ENCODE assay signal across 20 mouse cellular contexts in genomic region chr19:60129635-60130034, GRCm38 (mm10).
A peak's percentile ranks its signal among the peaks of the same experiment; 100 is the strongest.
DNase-seq lines count a peak whose midpoint lies in the region; ATAC-seq and TF ChIP-seq lines count a peak whose summit lies in the region.
"Had no signal": no experiment of that assay in that cellular context is flagged by ENCODE, and none has a peak within 500 bp of the region (broad histone marks: within the 10 kb centered on the region; RNA-seq: fewer than 3 reads in every experiment).

No protein-coding gene starts in this region.

- ATAC-seq in liver, embryonic 12.5 days, result peak; percentile 71
- ATAC-seq in liver, embryonic 16.5 days (ENCODE audit: low read depth), result peak; percentile 39
- ATAC-seq in megakaryocyte-erythroid progenitor cell, adult 5-6 weeks (replicated peaks; ENCODE audit: low FRiP score, low TSS enrichment, poor library complexity, severe bottlenecking), result peak; percentile 65; the same call in 1 of the 2 replicates
- ATAC-seq: activated CD4-positive, CD25-positive, alpha-beta regulatory T cell, adult 4 months; forebrain, embryonic 16.5 days; Patski had no signal

- no peaks in the 10 kb centered on the region for H3K9me3 ChIP-seq in MEL (replicated peaks; ENCODE audit: insufficient read depth, low read length)
- H3K9me3 ChIP-seq in liver, embryonic 12.5 days (replicated peaks), result no peaks in the 10 kb centered on the region
- H3K9me3 ChIP-seq in liver, embryonic 16.5 days (replicated peaks; ENCODE audit: control insufficient read depth, low read length), result no peaks in the 10 kb centered on the region
- H3K9me3 ChIP-seq: embryonic facial prominence, embryonic 13.5 days; forebrain, embryonic 12.5 days; heart, embryonic 13.5 days; hindbrain, embryonic 15.5 days had no signal

- peaks cover under 1% of the 10 kb centered on the region for H3K79me2 ChIP-seq in MEL (ENCODE audit: control insufficient read depth, insufficient read depth, low read length, poor library complexity)

- WGBS in liver, embryonic 12.5 days (ENCODE audit: insufficient replicate concordance), result 49% methylated on average over 2 of the region's 2 CpGs
- 19% methylated on average over 2 of the region's 2 CpGs for WGBS in liver, embryonic 16.5 days (ENCODE audit: insufficient replicate concordance)

- no peak for TF ChIP-seq POLR2A in MEL (IDR thresholded peaks at IDR 0.05; ENCODE audit: control insufficient read depth in 1 of 2, insufficient read depth in 1 of 2, low read depth in 1 of 2, low read length in 2 of 2, poor library complexity in 1 of 2)

- no peak overlapping the region; the same call in 1 of the 2 replicates for H3K9ac ChIP-seq in MEL (ENCODE audit: control insufficient read depth, low read depth, low read length, poor library complexity, severe bottlenecking)
- H3K9ac ChIP-seq in liver, embryonic 12.5 days, result no peak overlapping the region
- no peak overlapping the region for H3K9ac ChIP-seq in liver, embryonic 16.5 days (ENCODE audit: low read depth, low read length)
- H3K9ac ChIP-seq: embryonic facial prominence, embryonic 13.5 days; forebrain, embryonic 12.5 days; heart, embryonic 13.5 days; hindbrain, embryonic 15.5 days had no signal

- TF ChIP-seq RAD21 in MEL (IDR thresholded peaks at IDR 0.05; ENCODE audit: low read depth, low read length), result no peak

- DNase-seq in MEL (ENCODE audit: low read depth, low spot score), result peak; percentile 88
- DNase-seq in ovary, adult 18-20 months (ENCODE audit: low spot score), result no peak
- DNase-seq in ovary, postnatal 36 days (ENCODE audit: low spot score), result no peak
- DNase-seq in left cerebral cortex, adult 8-10 months (ENCODE audit: low spot score in 2 of 2), result no peak
- DNase-seq: adrenal gland, postnatal 14 days; cerebellum, adult 11-12 months; cerebellum, adult 9-10 months; cerebellum, postnatal 25 days; gastrocnemius, postnatal 10 days; heart, postnatal 36 days had no signal

- TF ChIP-seq CTCF in MEL (IDR thresholded peaks at IDR 0.05 in 2 of 3, conservative IDR thresholded peaks at IDR 0.05 in 1 of 3; ENCODE audit: control insufficient read depth in 1 of 3, insufficient read depth in 1 of 3, low read depth in 2 of 3, low read length in 3 of 3, poor library complexity in 1 of 3, severe bottlenecking in 1 of 3), result no peak

- peaks cover 18 to 25% of the 10 kb centered on the region in 2 experiments for H3K4me1 ChIP-seq in MEL (ENCODE audit: control insufficient read depth in 1 of 2, insufficient read depth in 2 of 2, low read length in 2 of 2)
- peaks cover 15% of the 10 kb centered on the region for H3K4me1 ChIP-seq in liver, embryonic 12.5 days
- H3K4me1 ChIP-seq in liver, embryonic 16.5 days (ENCODE audit: control insufficient read depth, low read depth, low read length), result peaks cover 4% of the 10 kb centered on the region; the same call in 1 of the 2 replicates
- H3K4me1 ChIP-seq: embryonic facial prominence, embryonic 13.5 days; forebrain, embryonic 12.5 days; heart, embryonic 13.5 days; hindbrain, embryonic 15.5 days had no signal

- no peak overlapping the region for H3K4me3 ChIP-seq in MEL (ENCODE audit: control insufficient read depth in 1 of 2, insufficient read depth in 1 of 2, low read depth in 2 of 2, low read length in 2 of 2)
- no peak overlapping the region for H3K4me3 ChIP-seq in liver, embryonic 12.5 days
- H3K4me3 ChIP-seq in liver, embryonic 16.5 days (ENCODE audit: low read depth, low read length), result no peak overlapping the region
- H3K4me3 ChIP-seq: embryonic facial prominence, embryonic 13.5 days; forebrain, embryonic 12.5 days; heart, embryonic 13.5 days; hindbrain, embryonic 15.5 days had no signal

- peak overlapping the region; percentile 86 for H3K27ac ChIP-seq in MEL (ENCODE audit: control insufficient read depth, low read depth, low read length)
- H3K27ac ChIP-seq in liver, embryonic 12.5 days, result no peak overlapping the region
- H3K27ac ChIP-seq in liver, embryonic 16.5 days (ENCODE audit: low read length), result no peak overlapping the region
- H3K27ac ChIP-seq: embryonic facial prominence, embryonic 13.5 days; forebrain, embryonic 12.5 days; heart, embryonic 13.5 days; hindbrain, embryonic 15.5 days had no signal

- H3K4me2 ChIP-seq in liver, embryonic 12.5 days, result no peak overlapping the region
- no peak overlapping the region for H3K4me2 ChIP-seq in liver, embryonic 16.5 days (ENCODE audit: low read depth, low read length)
- H3K4me2 ChIP-seq: embryonic facial prominence, embryonic 13.5 days; forebrain, embryonic 12.5 days; heart, embryonic 13.5 days; hindbrain, embryonic 15.5 days had no signal

- H3K27me3 ChIP-seq in MEL (ENCODE audit: control insufficient read depth in 1 of 2, insufficient read depth in 2 of 2, low read length in 2 of 2), result no peaks in the 10 kb centered on the region
- no peaks in the 10 kb centered on the region for H3K27me3 ChIP-seq in liver, embryonic 12.5 days (replicated peaks)
- no peaks in the 10 kb centered on the region for H3K27me3 ChIP-seq in liver, embryonic 16.5 days (ENCODE audit: control insufficient read depth, insufficient read depth, low read depth, low read length)
- H3K27me3 ChIP-seq: embryonic facial prominence, embryonic 13.5 days; heart, embryonic 13.5 days; hindbrain, embryonic 15.5 days; Patski had no signal

- H3K36me3 ChIP-seq in MEL (ENCODE audit: control insufficient read depth in 1 of 2, insufficient read depth in 2 of 2, low read length in 2 of 2), result peaks cover 0 to 33% of the 10 kb centered on the region in 2 experiments; a peak in 2 of 4 replicates
- H3K36me3 ChIP-seq in liver, embryonic 12.5 days, result no peaks in the 10 kb centered on the region
- H3K36me3 ChIP-seq in liver, embryonic 16.5 days (ENCODE audit: control insufficient read depth, insufficient read depth), result no peaks in the 10 kb centered on the region
- H3K36me3 ChIP-seq: embryonic facial prominence, embryonic 13.5 days; forebrain, embryonic 12.5 days; heart, embryonic 13.5 days; hindbrain, embryonic 15.5 days had no signal

- TF ChIP-seq EP300 in MEL (IDR thresholded peaks at IDR 0.05; ENCODE audit: low read depth in 1 of 2, low read length in 2 of 2), result peak; percentile 99 to 100

TF ChIP-seq in MEL, 35 proteins besides CTCF, POLR2A, EP300 and RAD21:
- TF ChIP-seq ETS1 (IDR thresholded peaks at IDR 0.05; ENCODE audit: low read depth, low read length), result peak; percentile 90
- 0 out of 2 replicates have a peak, but pooled peaks have one; percentile 4 for TF ChIP-seq ELF1 (IDR thresholded peaks at IDR 0.05; ENCODE audit: low read depth, low read length)
- peak; percentile 100 for TF ChIP-seq GATA1 (IDR thresholded peaks at IDR 0.05; ENCODE audit: low read depth, low read length)
- TF ChIP-seq TCF12 (IDR thresholded peaks at IDR 0.05; ENCODE audit: low read depth, low read length), result peak; percentile 100
- no peak; the same call in 1 of the 2 replicates for TF ChIP-seq E2F4 (IDR thresholded peaks at IDR 0.05; ENCODE audit: borderline replicate concordance, low read depth, low read length)
- no peak for TF ChIP-seq NRF1 (IDR thresholded peaks at IDR 0.05; ENCODE audit: insufficient read depth, low read depth, low read length, poor library complexity, severe bottlenecking)
- TF ChIP-seq ZNF384 (IDR thresholded peaks at IDR 0.05; ENCODE audit: low read depth, low read length), result 0 out of 2 replicates have a peak, but pooled peaks have one; percentile 43
- no peak for TF ChIP-seq NELFE (IDR thresholded peaks at IDR 0.05; ENCODE audit: low read depth, low read length)
- TF ChIP-seq BHLHE40 (IDR thresholded peaks at IDR 0.05; ENCODE audit: borderline replicate concordance, low read depth, low read length), result peak; percentile 71; the same call in 1 of the 2 replicates
- TF ChIP-seq TBP (IDR thresholded peaks at IDR 0.05; ENCODE audit: low read depth, low read length), result peak; percentile 57; the same call in 1 of the 2 replicates
- peak; percentile 99 for TF ChIP-seq SIN3A (IDR thresholded peaks at IDR 0.05; ENCODE audit: low read length)
- peak; percentile 97 for TF ChIP-seq MYB (IDR thresholded peaks at IDR 0.05; ENCODE audit: low read depth, low read length)
- no peak for TF ChIP-seq CHD1 (IDR thresholded peaks at IDR 0.05; ENCODE audit: low read depth, low read length)
- peak; percentile 34; the same call in 1 of the 2 replicates for TF ChIP-seq MAFK (IDR thresholded peaks at IDR 0.05; ENCODE audit: borderline replicate concordance, low read depth, low read length)
- no peak for TF ChIP-seq ZC3H11A (IDR thresholded peaks at IDR 0.05; ENCODE audit: low read depth, low read length)
- no peak for TF ChIP-seq CHD2 (IDR thresholded peaks at IDR 0.05; ENCODE audit: low read length)
- TF ChIP-seq POLR2AphosphoS2 (IDR thresholded peaks at IDR 0.05; ENCODE audit: low read length), result no peak
- TF ChIP-seq RCOR1 (IDR thresholded peaks at IDR 0.05; ENCODE audit: low read depth, low read length), result peak; percentile 94
- peak; percentile 82 for TF ChIP-seq TAL1 (IDR thresholded peaks at IDR 0.05; ENCODE audit: low read length)
- no peak for TF ChIP-seq GABPA (IDR thresholded peaks at IDR 0.05; ENCODE audit: low read depth, low read length)
- peak; percentile 13; the same call in 1 of the 2 replicates for TF ChIP-seq JUND (IDR thresholded peaks at IDR 0.05; ENCODE audit: low read depth, low read length)
- 0 out of 2 replicates have a peak, but pooled peaks have one; percentile 44 for TF ChIP-seq KAT2A (conservative IDR thresholded peaks at IDR 0.05; ENCODE audit: low read depth, low read length)
- TF ChIP-seq MEF2A (IDR thresholded peaks at IDR 0.05; ENCODE audit: extremely low read depth, insufficient replicate concordance, low read depth, low read length, poor library complexity, severe bottlenecking), result peak; percentile 85; the same call in 1 of the 2 replicates
- TF ChIP-seq UBTF (IDR thresholded peaks at IDR 0.05; ENCODE audit: borderline replicate concordance, insufficient read depth, low read depth, low read length), result no peak
- TF ChIP-seq MYC (IDR thresholded peaks at IDR 0.05; ENCODE audit: low read depth, low read length), result peak; percentile 90
- no peak for TF ChIP-seq MAZ (IDR thresholded peaks at IDR 0.05; ENCODE audit: low read depth, low read length)
- TF ChIP-seq HCFC1 (IDR thresholded peaks at IDR 0.05; ENCODE audit: low read depth, low read length), result no peak
- no peak for TF ChIP-seq ZMIZ1 (IDR thresholded peaks at IDR 0.05; ENCODE audit: low read depth, low read length)
- TF ChIP-seq MAX (IDR thresholded peaks at IDR 0.05; ENCODE audit: low read length), result no peak
- no peak for TF ChIP-seq ZKSCAN1 (IDR thresholded peaks at IDR 0.05; ENCODE audit: low read depth, low read length)
- no peak for TF ChIP-seq MXI1 (IDR thresholded peaks at IDR 0.05; ENCODE audit: low read depth, low read length)
- no peak for TF ChIP-seq USF1 (IDR thresholded peaks at IDR 0.05; ENCODE audit: low read depth, low read length)
